Mouse (Mus musculus) liver, adult (tissue): ENCODE measurements around the gene Fbxo44.

Experiments
- GATA4 ChIP-seq: IDR thresholded peaks from 2 replicates; pipeline ENCODE4 v1.6.1; 2014; ENCODE audit warnings: mild to moderate bottlenecking, low read length; ENCODE audit not compliant: insufficient replicate concordance

The Fbxo44 gene

DNA sequence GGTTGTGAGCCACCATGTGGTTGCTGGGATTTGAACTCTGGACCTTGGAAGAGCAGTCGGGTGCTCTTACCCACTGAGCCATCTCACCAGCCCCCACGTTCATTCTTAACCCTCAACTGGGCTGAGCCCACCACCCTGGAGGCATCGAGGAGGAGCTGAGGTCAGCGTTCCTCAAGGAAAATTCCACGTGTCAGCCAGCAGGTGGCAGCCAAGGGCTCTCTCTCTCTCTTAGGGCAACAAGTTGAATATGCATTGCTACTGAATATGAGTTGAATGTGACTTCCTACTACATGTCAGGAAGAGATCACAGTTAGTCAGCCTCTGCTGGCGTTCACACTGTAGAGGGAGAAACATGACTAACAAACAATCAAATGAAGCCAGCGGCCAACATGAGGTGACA, 8.0 kb upstream of the Fbxo44 start:
- TF ChIP-seq GATA4: no peak

DNA sequence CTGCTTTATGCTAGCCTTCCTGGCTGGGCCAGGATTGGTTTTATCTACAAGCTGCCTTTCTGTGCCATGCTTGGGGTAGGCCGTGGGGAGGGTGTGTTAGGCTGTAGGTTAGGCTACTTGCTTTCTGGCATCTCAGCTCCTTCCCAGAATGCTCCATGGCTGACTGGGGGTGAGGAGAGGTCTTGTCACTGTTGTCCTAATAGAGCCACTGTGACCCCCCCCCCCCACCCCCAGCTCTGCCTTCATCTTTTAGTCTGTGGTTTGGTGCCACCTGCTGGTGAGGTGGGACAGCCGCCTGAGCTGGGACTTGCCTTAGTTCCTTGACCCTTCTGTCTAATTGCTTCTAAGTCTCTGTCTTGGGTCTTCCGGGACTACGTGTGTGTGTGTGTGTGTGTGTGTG, 6.7 kb upstream of the Fbxo44 start:
- no peak for TF ChIP-seq GATA4

DNA sequence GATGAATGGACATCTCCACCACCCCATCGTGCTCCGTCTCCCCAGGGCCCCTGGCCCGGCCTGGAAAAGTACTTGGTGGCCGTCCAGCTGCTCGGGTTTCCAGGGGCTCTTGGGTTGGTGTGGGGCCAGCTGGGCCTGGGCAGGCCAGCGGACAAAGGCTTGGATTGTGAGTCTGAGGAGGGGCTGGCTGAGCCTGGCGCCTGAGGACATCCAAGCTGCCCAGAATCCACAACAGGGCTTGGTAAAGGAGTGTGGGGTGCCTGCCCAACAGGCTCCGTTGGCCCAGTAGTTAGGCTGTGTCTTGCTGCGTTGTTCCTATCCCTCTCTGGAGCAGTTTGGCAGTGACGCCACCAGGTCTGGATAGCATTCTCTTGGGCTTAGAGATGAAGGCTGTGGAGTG, 6.1 kb upstream of the Fbxo44 start:
- TF ChIP-seq GATA4: no peak

DNA sequence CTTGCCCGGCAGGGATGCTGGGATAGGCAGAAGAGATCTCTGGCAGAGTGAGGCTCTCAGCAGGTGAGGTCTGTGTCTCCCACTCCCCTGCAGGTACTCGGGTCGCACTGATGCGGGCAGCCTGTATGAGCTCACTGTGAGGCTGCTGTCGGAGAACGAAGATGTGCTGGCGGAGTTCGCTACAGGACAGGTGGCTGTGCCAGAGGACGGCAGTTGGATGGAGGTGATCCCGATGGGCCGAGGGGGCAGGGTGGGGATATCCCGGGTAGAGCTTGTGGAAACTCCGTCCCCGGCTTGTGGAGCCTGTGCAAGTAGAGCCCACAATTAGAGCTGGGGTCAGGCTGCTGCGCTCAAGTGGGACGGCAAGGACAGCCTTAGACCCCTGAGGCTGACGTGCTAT, 5.3 kb upstream of the Fbxo44 start:
- no peak for TF ChIP-seq GATA4

DNA sequence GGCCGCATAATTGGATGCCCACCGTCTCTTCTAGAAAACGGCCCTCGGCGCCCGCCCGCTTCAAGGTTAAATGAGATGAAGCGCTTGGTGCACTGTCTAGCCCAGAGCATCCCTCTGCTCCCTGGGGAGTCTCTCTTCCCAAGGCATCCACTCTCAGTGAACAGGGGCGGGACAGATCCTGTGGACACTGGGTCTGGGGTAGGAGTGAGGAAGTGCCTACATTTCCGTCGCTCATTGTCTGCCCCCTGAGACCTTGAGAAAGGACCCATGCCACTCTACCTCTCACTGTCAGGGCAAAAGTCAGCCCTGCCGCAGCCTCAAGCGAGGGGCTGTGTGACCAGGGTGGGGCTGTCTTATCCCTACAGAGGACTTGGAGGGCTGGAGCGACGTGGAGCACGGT, 4.2 kb upstream of the Fbxo44 start:
- TF ChIP-seq GATA4: no peak

DNA sequence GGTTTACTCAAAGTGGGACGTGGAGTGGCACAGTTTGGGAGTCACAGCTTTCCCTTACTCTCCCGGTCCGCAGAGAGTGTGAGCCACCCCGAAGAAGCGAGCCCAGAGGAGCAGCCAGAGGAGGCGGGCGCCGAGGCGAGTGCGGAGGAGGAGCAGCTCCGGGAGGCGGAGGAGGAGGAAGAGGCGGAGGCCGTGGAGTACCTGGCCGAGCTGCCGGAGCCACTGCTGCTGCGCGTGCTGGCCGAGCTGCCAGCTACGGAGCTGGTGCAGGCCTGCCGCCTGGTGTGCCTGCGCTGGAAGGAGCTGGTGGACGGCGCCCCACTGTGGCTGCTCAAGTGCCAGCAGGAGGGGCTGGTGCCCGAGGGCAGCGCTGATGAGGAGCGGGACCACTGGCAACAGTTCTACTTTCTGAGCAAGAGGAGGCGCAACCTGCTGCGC, 3.7 kb upstream of the Fbxo44 start:
- TF ChIP-seq GATA4: no peak

DNA sequence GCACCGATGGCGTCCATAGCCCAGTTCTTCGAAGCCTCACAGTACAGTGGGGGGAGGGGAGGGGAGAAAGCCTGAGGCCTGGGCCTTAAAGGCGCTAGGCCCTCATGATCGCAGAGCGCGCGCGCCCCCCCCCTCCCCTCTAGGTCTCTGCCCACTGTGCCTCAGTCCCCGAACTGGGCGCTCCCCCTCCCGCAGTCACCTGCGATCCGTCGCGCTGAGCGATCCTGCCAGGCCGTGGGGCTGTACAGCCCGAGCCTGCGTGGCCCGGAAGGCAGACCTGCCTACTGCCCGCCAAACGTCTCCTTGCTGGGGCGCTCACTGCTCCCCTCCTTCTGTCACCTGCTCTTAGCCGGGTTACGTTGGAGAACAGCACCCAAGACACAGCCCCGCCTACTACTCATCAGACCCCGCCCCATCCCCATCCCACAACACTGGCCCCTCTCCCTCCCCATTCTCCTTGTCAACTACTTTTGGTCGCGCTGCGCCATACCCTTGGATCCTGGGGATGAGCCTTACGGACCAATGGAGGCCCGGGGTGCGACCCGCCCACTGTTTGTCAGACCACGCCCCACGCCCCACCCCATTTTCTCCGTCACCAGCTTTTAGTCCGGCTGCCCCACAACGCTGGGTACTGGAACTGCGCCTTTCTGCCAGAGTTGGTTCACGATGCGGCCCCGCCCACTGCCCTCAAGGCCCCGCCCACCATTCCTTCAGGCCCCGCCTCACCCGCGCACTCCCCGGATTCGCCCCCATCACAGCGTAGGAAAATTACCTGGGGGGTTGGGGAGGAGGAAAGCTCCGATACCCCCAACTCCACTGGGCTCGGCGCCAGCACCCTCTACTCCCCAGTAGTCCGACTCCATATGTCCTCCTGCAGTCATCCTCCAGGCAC, 492 bp downstream of the Fbxo44 start:
- TF ChIP-seq GATA4: no peak

DNA sequence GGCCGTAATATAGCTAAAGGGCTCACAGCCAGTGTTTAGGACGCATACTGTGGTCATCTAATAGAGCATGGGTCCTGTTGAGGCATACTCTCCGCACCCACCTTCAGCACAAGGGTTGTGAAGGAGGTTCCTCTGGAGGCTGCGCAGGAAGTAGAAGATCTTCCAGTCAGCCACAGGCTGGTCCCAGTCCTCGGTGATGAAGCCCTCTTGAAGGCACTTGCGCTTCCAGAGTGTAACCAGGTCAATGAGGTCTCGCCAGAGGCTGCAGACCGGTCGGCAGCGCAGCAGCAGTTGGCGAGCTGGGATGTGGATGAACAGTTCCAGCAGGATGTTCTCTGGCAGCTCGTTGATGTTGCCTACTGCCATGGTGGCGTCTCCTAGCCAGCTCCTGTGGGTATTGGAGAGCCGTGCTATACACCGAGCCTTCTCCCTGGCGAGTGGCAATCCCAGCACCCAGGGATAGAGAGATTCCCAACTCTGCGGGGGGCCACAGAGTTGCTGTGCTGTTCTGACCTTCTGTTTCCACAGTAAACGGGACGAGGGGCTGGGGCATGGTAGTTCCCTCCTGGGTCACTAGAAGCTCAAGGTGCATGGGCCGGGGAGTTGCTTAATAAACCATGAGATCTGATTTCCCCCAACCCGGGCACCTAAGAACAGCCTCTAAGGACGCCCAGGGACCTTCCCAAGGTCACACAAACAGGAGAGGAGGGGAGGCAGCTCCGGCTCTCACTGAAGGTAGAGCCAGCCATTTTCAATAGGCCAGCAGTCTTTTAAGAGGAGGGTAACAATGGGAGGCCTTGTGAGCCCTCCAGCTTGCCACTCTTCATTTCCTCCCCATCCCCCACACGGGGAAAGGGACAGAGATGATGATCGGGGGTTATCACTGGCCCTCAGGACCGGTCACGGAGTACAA, 1.6 kb downstream of the Fbxo44 start:
- TF ChIP-seq GATA4: no peak

DNA sequence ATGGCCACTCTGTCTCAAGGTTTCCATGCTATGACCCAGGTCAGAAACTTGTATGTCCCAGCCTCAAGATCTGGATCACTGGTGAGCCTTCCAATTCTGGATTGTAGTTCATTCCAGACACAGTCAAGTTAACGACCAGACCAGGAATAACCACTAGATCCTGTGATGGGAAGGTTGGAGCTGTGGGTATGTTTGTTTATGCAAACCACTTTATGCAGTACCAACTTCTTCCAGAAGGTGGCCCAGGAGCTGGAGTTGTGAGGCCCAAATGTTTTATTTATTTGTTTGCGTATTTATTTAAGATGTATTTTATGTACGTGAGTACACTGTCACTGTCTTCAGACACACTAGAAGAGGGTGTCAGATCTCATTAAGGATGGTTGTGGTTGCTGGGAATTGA, 5.3 kb downstream of the Fbxo44 start:
- TF ChIP-seq GATA4: no peak

DNA sequence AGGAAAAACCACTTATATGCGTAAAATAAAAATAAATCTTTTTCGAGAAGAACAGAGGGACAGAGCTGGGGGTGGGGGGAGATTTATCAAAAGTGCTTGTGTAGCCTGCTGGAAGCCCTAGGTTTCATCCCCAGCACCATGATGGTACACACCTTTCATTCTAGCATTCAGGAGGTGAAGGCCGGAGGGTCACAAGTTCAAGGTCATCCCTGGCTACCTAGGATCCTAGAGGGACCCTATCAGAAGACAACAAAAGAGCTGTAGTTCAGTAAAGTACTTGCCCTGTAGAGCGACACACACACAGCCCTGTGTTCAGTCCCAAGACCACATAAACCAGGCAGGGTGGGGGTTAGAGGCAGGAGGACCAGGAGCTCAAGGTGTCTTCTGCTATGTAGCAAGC, 6.3 kb downstream of the Fbxo44 start:
- no peak for TF ChIP-seq GATA4

DNA sequence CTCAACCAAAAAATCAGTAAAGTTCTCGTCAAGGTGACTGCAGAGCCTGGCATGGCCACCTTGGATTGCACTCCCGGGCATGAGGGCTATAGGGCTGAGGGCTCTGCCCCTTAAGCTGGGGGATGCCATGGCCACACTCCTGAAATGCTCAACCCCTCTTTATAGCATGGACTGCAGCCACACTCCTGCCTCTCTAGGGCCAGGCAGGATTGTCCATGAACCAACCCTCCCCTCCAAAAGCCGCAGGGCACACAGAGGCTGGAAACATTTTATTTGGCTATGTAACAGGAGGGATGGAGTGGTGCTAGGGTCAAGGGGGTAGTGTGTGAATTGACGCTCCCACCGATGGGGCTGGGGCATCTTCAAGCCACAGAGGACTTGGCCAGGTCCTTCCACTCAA, 7.7 kb downstream of the Fbxo44 start:
- TF ChIP-seq GATA4: no peak

DNA sequence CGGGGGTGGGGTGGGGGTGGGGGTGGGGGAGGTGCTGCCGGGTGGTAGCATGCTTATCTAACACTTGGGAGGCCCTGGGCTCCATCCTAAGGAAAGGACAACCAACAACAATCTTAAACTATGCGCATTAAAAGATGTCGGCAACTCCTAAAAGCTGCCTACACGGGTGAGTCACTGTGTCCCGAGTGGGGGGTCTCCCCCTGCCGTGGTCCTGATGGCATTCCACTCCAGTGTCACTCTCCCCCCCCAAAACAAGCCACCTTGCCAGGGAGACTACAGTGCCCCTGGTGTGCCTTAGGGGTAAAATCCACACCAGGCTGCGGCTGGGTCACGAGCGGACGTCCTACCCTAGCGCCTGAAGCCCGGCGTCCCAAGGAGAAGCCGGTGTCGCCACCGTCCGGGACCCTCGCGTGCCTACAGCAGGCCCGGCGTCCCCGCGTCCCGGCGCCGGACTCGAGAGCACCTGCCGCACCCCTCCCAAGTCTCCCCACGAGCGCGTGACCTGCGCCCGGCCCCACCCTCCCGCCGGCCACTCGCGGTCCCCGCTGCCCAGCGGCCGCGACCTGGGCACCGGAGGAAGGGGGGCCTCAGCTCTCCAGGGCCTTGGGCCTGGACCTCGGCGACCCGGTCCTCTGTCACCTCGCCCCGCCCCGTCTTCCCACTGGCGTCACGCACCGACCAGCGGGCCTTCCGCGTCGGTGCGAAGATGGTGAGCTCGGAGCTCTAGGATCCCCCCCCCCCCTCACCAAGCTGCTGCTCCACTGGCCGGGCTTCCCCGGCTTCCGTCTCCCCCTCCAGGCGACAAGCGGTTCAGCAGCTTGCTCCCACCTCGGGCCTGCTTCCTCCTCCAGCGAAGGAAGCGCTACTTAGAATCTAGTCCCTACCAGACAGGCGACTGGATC, 8.8 kb downstream of the Fbxo44 start, which contains the start of gene Fbxo6:
Gene Fbxo6 (minus strand): TSS at position 874 of the 902 bp plus-strand sequence.
- peak; percentile 11; the same call in 1 of the 2 replicates for TF ChIP-seq GATA4

DNA sequence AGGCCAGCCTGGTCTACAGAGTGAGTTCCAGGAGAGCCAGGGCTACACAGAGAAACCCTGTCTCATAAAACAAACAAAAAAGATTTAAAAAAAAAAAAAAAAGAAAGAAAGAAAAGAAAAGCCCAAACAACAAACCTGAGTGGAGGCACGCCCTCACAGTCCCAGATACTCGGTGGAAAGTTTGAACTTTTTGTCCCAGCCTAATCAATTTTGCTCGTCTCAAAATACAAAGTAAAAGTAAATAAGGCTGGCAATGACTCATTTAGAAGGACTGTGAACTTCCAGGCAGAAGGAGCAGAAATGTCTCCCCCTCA, 9.4 kb downstream of the Fbxo44 start:
- no peak for TF ChIP-seq GATA4

DNA sequence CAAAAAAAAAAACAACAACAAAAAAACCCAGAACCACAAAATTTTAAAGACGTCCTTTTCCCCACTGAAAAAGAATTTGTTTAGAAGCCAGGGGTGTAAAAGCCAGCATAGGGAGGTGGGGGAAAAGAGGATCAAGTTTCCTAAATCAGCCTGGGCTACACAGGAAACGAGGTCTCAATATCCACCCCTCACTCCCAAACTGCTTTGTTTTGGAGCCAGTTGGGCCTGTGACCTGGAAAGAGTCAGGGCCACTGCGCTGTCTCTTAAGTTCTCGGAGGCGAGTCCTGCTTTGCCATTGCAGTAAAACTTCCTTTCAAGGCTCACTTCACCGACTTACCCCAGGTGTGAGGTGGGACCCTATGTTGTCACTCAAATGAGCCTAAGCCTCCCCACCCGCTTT, 10.0 kb downstream of the Fbxo44 start:
- TF ChIP-seq GATA4: no peak

DNA sequence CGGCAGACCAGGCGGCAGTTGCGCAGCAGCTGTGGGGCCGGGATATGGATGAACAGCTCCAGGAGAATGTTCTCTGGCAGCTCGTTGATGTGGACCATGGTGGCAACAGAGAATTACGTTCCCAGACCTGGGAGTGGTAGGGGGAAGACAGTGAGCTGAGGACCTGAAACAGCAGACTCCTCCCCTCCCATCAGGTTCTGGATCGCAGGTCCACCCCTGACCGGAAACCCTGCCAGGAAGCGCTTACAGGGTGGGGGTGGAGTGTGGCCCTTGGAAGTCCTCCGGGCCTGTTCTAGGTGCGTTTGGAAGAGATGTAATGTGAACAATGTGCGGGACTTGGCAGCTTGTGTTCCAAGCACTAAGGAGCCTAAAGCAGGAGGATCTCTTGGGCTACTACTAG, 10.7 kb downstream of the Fbxo44 start:
- TF ChIP-seq GATA4: no peak
